Mouse (Mus musculus) cerebellum, postnatal 4 days (tissue): ENCODE measurements around the gene Myo1a.
"Not testable (repeated sequence)": the region's sequence is repeated elsewhere in the genome, so short reads cannot be mapped to it uniquely, and the experiment has no call there.

Source experiments
- DNase-seq, 2 experiments: peaks; one replicate each; pipeline ENCODE4 v3.0.0; 2022; ENCODE audit warnings: low spot score in 2 of 2, mixed read lengths in 1 of 2

Gene Myo1a

GRCm38 (mm10) chr10:127704766-127705220 is at the start of gene Myo1a:
TSS of gene Myo1a (plus strand) at chr10:127705170.
- no peak for DNase-seq

- DNase-seq, result not testable (repeated sequence)
These were observed 47.4 kb upstream of the Myo1a start for GRCm38 (mm10) chr10:127657617-127658016.

- no peak for DNase-seq
These were observed 46.9 kb upstream of the Myo1a start for GRCm38 (mm10) chr10:127658076-127658475.

GRCm38 (mm10) chr10:127659551-127659950 is 45.4 kb upstream of the Myo1a start:
- no peak for DNase-seq

- no peak for DNase-seq
These were observed 43.6 kb upstream of the Myo1a start for GRCm38 (mm10) chr10:127661291-127661914.

- no peak for DNase-seq
These were observed 42.9 kb upstream of the Myo1a start for GRCm38 (mm10) chr10:127661915-127662663.

- no peak for DNase-seq
These were observed 42.2 kb upstream of the Myo1a start for GRCm38 (mm10) chr10:127662666-127663253.

GRCm38 (mm10) chr10:127663590-127663989 is 41.4 kb upstream of the Myo1a start:
- DNase-seq, result no peak

- DNase-seq, result no peak
These were observed 40.8 kb upstream of the Myo1a start for GRCm38 (mm10) chr10:127664166-127664565.

- no peak for DNase-seq
These were observed 40.1 kb upstream of the Myo1a start for GRCm38 (mm10) chr10:127664891-127665290.

- no peak for DNase-seq
These were observed 39.4 kb upstream of the Myo1a start for GRCm38 (mm10) chr10:127665366-127666181.

GRCm38 (mm10) chr10:127666501-127667268 is 38.3 kb upstream of the Myo1a start, which contains the start of gene Nemp1:
TSS of gene Nemp1 (plus strand) at chr10:127666901.
- DNase-seq, result peak in 1 of 2 experiments; percentile 27

- DNase-seq, result no peak
These were observed 37.5 kb upstream of the Myo1a start for GRCm38 (mm10) chr10:127667269-127668092.

- DNase-seq, result no peak
These were observed 36.6 kb upstream of the Myo1a start, which contains the start of gene Nab2 for GRCm38 (mm10) chr10:127668093-127669050. TSS of gene Nab2 (minus strand) at chr10:127668568.

- DNase-seq, result no peak
These were observed 35.8 kb upstream of the Myo1a start for GRCm38 (mm10) chr10:127669170-127669569.

GRCm38 (mm10) chr10:127670185-127670584 is 34.8 kb upstream of the Myo1a start:
- no peak for DNase-seq

- DNase-seq, result no peak
These were observed 33.7 kb upstream of the Myo1a start for GRCm38 (mm10) chr10:127671276-127671675.

GRCm38 (mm10) chr10:127674046-127674655 is 30.8 kb upstream of the Myo1a start:
- no peak for DNase-seq
